Comparison of ENCODE assay signal across 11 mouse cellular contexts in genomic region chr8:24240211-24240983, GRCm38 (mm10).
DNase-seq lines count a peak whose midpoint lies in the region; ATAC-seq and TF ChIP-seq lines count a peak whose summit lies in the region.
"Had no signal": no experiment of that assay in that cellular context is flagged by ENCODE, and none has a peak within 500 bp of the region (broad histone marks: within the 10 kb centered on the region; RNA-seq: fewer than 3 reads in every experiment).

No protein-coding gene starts in this region.

- no peaks in the 10 kb centered on the region for H3K27me3 ChIP-seq in hindbrain, postnatal 0 days (ENCODE audit: insufficient read depth, low read length)
- H3K27me3 ChIP-seq in hindbrain, embryonic 10.5 days (ENCODE audit: insufficient read depth, poor library complexity, severe bottlenecking) = no peaks in the 10 kb centered on the region
- no peaks in the 10 kb centered on the region for H3K27me3 ChIP-seq in midbrain, postnatal 0 days (ENCODE audit: insufficient read depth, low read length)
- H3K27me3 ChIP-seq in midbrain, embryonic 16.5 days (ENCODE audit: control insufficient read depth, insufficient read depth, low read depth, low read length) = no peaks in the 10 kb centered on the region
- H3K27me3 ChIP-seq in stomach, postnatal 0 days (ENCODE audit: control insufficient read depth, insufficient read depth, low read length) = no peaks in the 10 kb centered on the region
- no peaks in the 10 kb centered on the region for H3K27me3 ChIP-seq in thymus, adult 2 months (ENCODE audit: control insufficient read depth, insufficient read depth, low read length)
- H3K27me3 ChIP-seq: lung, embryonic 15.5 days had no signal

- H3K36me3 ChIP-seq in hindbrain, postnatal 0 days (ENCODE audit: insufficient read depth, low read length) = no peaks in the 10 kb centered on the region
- H3K36me3 ChIP-seq in hindbrain, embryonic 10.5 days = no peaks in the 10 kb centered on the region
- H3K36me3 ChIP-seq in midbrain, postnatal 0 days (ENCODE audit: insufficient read depth, low read length) = no peaks in the 10 kb centered on the region
- H3K36me3 ChIP-seq in midbrain, embryonic 16.5 days (ENCODE audit: control insufficient read depth, insufficient read depth, low read length) = no peaks in the 10 kb centered on the region
- no peaks in the 10 kb centered on the region for H3K36me3 ChIP-seq in stomach, postnatal 0 days (ENCODE audit: control insufficient read depth, insufficient read depth, low read length)
- H3K36me3 ChIP-seq in thymus, adult 2 months (ENCODE audit: control insufficient read depth, insufficient read depth, low read length) = no peaks in the 10 kb centered on the region
- H3K36me3 ChIP-seq: G1E; lung, embryonic 15.5 days had no signal

- H3K27ac ChIP-seq in hindbrain, postnatal 0 days = no peak overlapping the region
- no peak overlapping the region for H3K27ac ChIP-seq in hindbrain, embryonic 10.5 days
- no peak overlapping the region for H3K27ac ChIP-seq in midbrain, postnatal 0 days (ENCODE audit: low read depth, low read length)
- no peak overlapping the region for H3K27ac ChIP-seq in midbrain, embryonic 16.5 days (ENCODE audit: low read length)
- no peak overlapping the region for H3K27ac ChIP-seq in stomach, postnatal 0 days (replicated peaks)
- no peak overlapping the region for H3K27ac ChIP-seq in thymus, adult 2 months (ENCODE audit: control insufficient read depth, insufficient read depth, low read length)
- H3K27ac ChIP-seq: lung, embryonic 15.5 days had no signal

- no peaks in the 10 kb centered on the region for H3K4me1 ChIP-seq in hindbrain, postnatal 0 days (ENCODE audit: insufficient read depth, low read length)
- no peaks in the 10 kb centered on the region for H3K4me1 ChIP-seq in hindbrain, embryonic 10.5 days (replicated peaks)
- H3K4me1 ChIP-seq in midbrain, postnatal 0 days (ENCODE audit: insufficient read depth, low read length) = no peaks in the 10 kb centered on the region
- H3K4me1 ChIP-seq in midbrain, embryonic 16.5 days (ENCODE audit: control insufficient read depth, insufficient read depth, low read length) = no peaks in the 10 kb centered on the region
- no peaks in the 10 kb centered on the region for H3K4me1 ChIP-seq in stomach, postnatal 0 days (replicated peaks; ENCODE audit: control insufficient read depth, insufficient read depth)
- H3K4me1 ChIP-seq in thymus, adult 2 months (replicated peaks; ENCODE audit: control insufficient read depth, insufficient read depth, low read length) = no peaks in the 10 kb centered on the region
- H3K4me1 ChIP-seq: lung, embryonic 15.5 days had no signal

- no peak overlapping the region for H3K4me2 ChIP-seq in hindbrain, postnatal 0 days (ENCODE audit: low read depth, low read length)
- H3K4me2 ChIP-seq in midbrain, postnatal 0 days (ENCODE audit: low read depth, low read length, poor library complexity, severe bottlenecking) = no peak overlapping the region
- H3K4me2 ChIP-seq in midbrain, embryonic 16.5 days (ENCODE audit: low read length) = no peak overlapping the region
- H3K4me2 ChIP-seq in stomach, postnatal 0 days (replicated peaks; ENCODE audit: low read depth) = no peak overlapping the region
- H3K4me2 ChIP-seq: lung, embryonic 15.5 days had no signal

- TF ChIP-seq POLR2A in thymus, adult 2 months (IDR thresholded peaks at IDR 0.05; ENCODE audit: control insufficient read depth, extremely low read depth, insufficient read depth, low read length, poor library complexity) = no peak

- peak; percentile 52 for TF ChIP-seq CTCF in hindbrain, postnatal 0 days (IDR thresholded peaks at IDR 0.05; ENCODE audit: low read depth)
- TF ChIP-seq CTCF in midbrain, postnatal 0 days (IDR thresholded peaks at IDR 0.05) = peak; percentile 59
- peak; percentile 65 for TF ChIP-seq CTCF in stomach, postnatal 0 days (IDR thresholded peaks at IDR 0.05; ENCODE audit: low read depth)
- no peak for TF ChIP-seq CTCF in thymus, adult 2 months (IDR thresholded peaks at IDR 0.05; ENCODE audit: borderline replicate concordance, control insufficient read depth, extremely low read depth, insufficient read depth, low read length, poor library complexity)

- no peak for ATAC-seq in hindbrain, postnatal 0 days
- no peak for ATAC-seq in midbrain, postnatal 0 days (ENCODE audit: low FRiP score)
- ATAC-seq in midbrain, embryonic 16.5 days = no peak
- ATAC-seq in stomach, postnatal 0 days (ENCODE audit: low FRiP score, low TSS enrichment) = no peak

- DNase-seq in hindbrain, postnatal 0 days (ENCODE audit: low spot score) = no peak
- DNase-seq in hindbrain, embryonic 10.5 days (ENCODE audit: low spot score) = no peak
- DNase-seq in midbrain, postnatal 0 days (ENCODE audit: low spot score) = no peak
- peak; percentile 53 for DNase-seq in ZHBTc4 (ENCODE audit: low read depth, low spot score)
- no peak for DNase-seq in stomach, postnatal 0 days (ENCODE audit: low spot score)
- DNase-seq in layer of hippocampus, adult 11-12 months (ENCODE audit: low spot score) = no peak
- no peak for DNase-seq in thymus, adult 2 months
- DNase-seq: adrenal gland, postnatal 14 days had no signal

- H3K4me3 ChIP-seq in hindbrain, postnatal 0 days (ENCODE audit: low read length) = no peak overlapping the region
- no peak overlapping the region for H3K4me3 ChIP-seq in hindbrain, embryonic 10.5 days
- H3K4me3 ChIP-seq in midbrain, postnatal 0 days (ENCODE audit: low read depth, low read length) = no peak overlapping the region
- H3K4me3 ChIP-seq in midbrain, embryonic 16.5 days (ENCODE audit: low read depth, low read length) = no peak overlapping the region
- no peak overlapping the region for H3K4me3 ChIP-seq in stomach, postnatal 0 days (ENCODE audit: low read depth, low read length)
- H3K4me3 ChIP-seq in thymus, adult 2 months (ENCODE audit: control insufficient read depth, insufficient read depth, low read length) = no peak overlapping the region
- H3K4me3 ChIP-seq: lung, embryonic 15.5 days had no signal

- H3K9ac ChIP-seq in hindbrain, postnatal 0 days (replicated peaks; ENCODE audit: low read length) = no peak overlapping the region
- H3K9ac ChIP-seq in midbrain, postnatal 0 days (replicated peaks; ENCODE audit: low read length, poor library complexity, severe bottlenecking) = no peak overlapping the region
- H3K9ac ChIP-seq in midbrain, embryonic 16.5 days (ENCODE audit: low read depth, low read length) = no peak overlapping the region
- H3K9ac ChIP-seq in stomach, postnatal 0 days (ENCODE audit: low read length) = no peak overlapping the region
- H3K9ac ChIP-seq: lung, embryonic 15.5 days had no signal

- no peak for TF ChIP-seq EP300 in stomach, postnatal 0 days (optimal IDR thresholded peaks at IDR 0.05)

- WGBS in hindbrain, postnatal 0 days = 84% methylated on average over 7 of the region's 7 CpGs
- WGBS in hindbrain, embryonic 10.5 days = 83% methylated on average over 7 of the region's 7 CpGs
- 88% methylated on average over 7 of the region's 7 CpGs for whole genome bisulfite sequencing in midbrain, postnatal 0 days
- whole genome bisulfite sequencing in midbrain, embryonic 16.5 days = 83% methylated on average over 7 of the region's 7 CpGs
- 79% methylated on average over 7 of the region's 7 CpGs for WGBS in stomach, postnatal 0 days
- WGBS in thymus, adult 2 months = 88% methylated on average over 7 of the region's 7 CpGs

- H3K9me3 ChIP-seq in hindbrain, postnatal 0 days (ENCODE audit: low read length) = peaks cover 3% of the 10 kb centered on the region; the same call in 1 of the 2 replicates
- peaks cover 9% of the 10 kb centered on the region for H3K9me3 ChIP-seq in hindbrain, embryonic 10.5 days
- H3K9me3 ChIP-seq in midbrain, postnatal 0 days (ENCODE audit: low read length) = no peaks in the 10 kb centered on the region
- no peaks in the 10 kb centered on the region; the same call in 1 of the 2 replicates for H3K9me3 ChIP-seq in midbrain, embryonic 16.5 days (replicated peaks; ENCODE audit: control insufficient read depth, low read length, poor library complexity, severe bottlenecking)
- H3K9me3 ChIP-seq in stomach, postnatal 0 days (ENCODE audit: control insufficient read depth, low read length) = no peaks in the 10 kb centered on the region
- H3K9me3 ChIP-seq: lung, embryonic 15.5 days had no signal
